Mouse (Mus musculus) embryonic facial prominence, embryonic 12.5 days (tissue): Measurements from ENCODE around the gene Gemin7. TPM values are rescaled to one million over a fixed set of nuclear protein-coding genes. Genes with fewer than 3 reads are reported as not detected.

Source experiments
- ATAC-seq: fragments of 200-750 bp; cut with Nextera tagmentation; 2 replicates; pipeline ENCODE4 v1.8.0; 2017; ENCODE audit not compliant: insufficient number of reproducible peaks, insufficient read depth, low FRiP score, low TSS enrichment
- H3K27ac ChIP-seq: fragments of 300-500 bp; sonication (generic); 2 replicates; pipeline ENCODE4 v1.5.1; 2016; ENCODE audit warnings: mild to moderate bottlenecking
- H3K27me3 ChIP-seq: fragments of 300-500 bp; sonication (generic); 2 replicates; pipeline ENCODE4 v1.6.1; 2016; ENCODE audit warnings: mild to moderate bottlenecking, moderate library complexity
- H3K36me3 ChIP-seq: fragments of 300-500 bp; sonication (generic); 2 replicates; pipeline ENCODE4 v1.6.1; 2016; ENCODE audit warnings: mild to moderate bottlenecking
- H3K4me1 ChIP-seq: fragments of 300-500 bp; sonication (generic); 2 replicates; pipeline ENCODE4 v1.6.1; 2016
- H3K4me2 ChIP-seq: fragments of 300-500 bp; sonication (generic); replicated peaks from 2 replicates; pipeline ENCODE4 v1.6.1; 2016; ENCODE audit warnings: mild to moderate bottlenecking, moderate library complexity
- H3K4me3 ChIP-seq: fragments of 300-500 bp; sonication (generic); 2 replicates; pipeline ENCODE4 v1.5.1; 2016; ENCODE audit warnings: mild to moderate bottlenecking
- H3K9ac ChIP-seq: fragments of 300-500 bp; sonication (generic); 2 replicates; pipeline ENCODE4 v1.6.1; 2016; ENCODE audit warnings: mild to moderate bottlenecking, moderate library complexity
- H3K9me3 ChIP-seq: fragments of 300-500 bp; sonication (generic); 2 replicates; pipeline ENCODE4 v1.6.1; 2016; ENCODE audit warnings: mild to moderate bottlenecking, moderate library complexity
- WGBS: fragments of 180-500 bp; shearing (Covaris S2); methylation state at CpG from one replicate; pipeline ENCODE4 v1.1.7; 2016; 5-methylcytosine and 5-hydroxymethylcytosine counted together
- polyA plus RNA-seq: library from polyadenylated mRNA; unstranded; fragments of >200 nt; fragmentation: Nextera tagmentation; extraction: Ambion mirVana; gene quantifications from 2 replicates; pipeline ENCODE4 v1.2.1, GENCODE M21; 2016

Gemin7 gene
- polyA plus RNA-seq, 1 experiment from 2014 or later, result 150 TPM

- H3K4me3 ChIP-seq, result peak overlapping the region; percentile 43
- no peak for ATAC-seq
- H3K4me1 ChIP-seq, result peaks cover 26% of the 10 kb centered on the region
- H3K9ac ChIP-seq, result no peak overlapping the region; the same call in 1 of the 2 replicates
- H3K4me2 ChIP-seq, result peak overlapping the region; percentile 82
- H3K36me3 ChIP-seq, result no peaks in the 10 kb centered on the region
- 17% methylated on average over 72 of the region's 72 CpGs for WGBS
- H3K27me3 ChIP-seq, result peaks cover 82% of the 10 kb centered on the region
- 0 out of 2 replicates have a peak, but pooled peaks cover 2% of the 10 kb centered on the region for H3K9me3 ChIP-seq
- no peak overlapping the region for H3K27ac ChIP-seq
These were observed 54.2 kb downstream of the Gemin7 start for GRCm38 (mm10) chr7:19523017-19523756.

GRCm38 (mm10) chr7:19520032-19520431 is 57.4 kb downstream of the Gemin7 start:
- Histone ChIP-seq H3K4me1 (peaks cover 30% of the 10 kb centered on the region), H3K27me3 (peaks cover 87% of the 10 kb centered on the region), H3K9me3 (0 out of 2 replicates have a peak, but pooled peaks cover 2% of the 10 kb centered on the region), H3K4me3 (peak overlapping the region; percentile 23), H3K27ac (no peak overlapping the region), H3K36me3 (no peaks in the 10 kb centered on the region), H3K9ac (peak overlapping the region; percentile 33; the same call in 1 of the 2 replicates), H3K4me2 (peak overlapping the region; percentile 45)
- no peak for ATAC-seq
- WGBS, result 7% methylated on average over 23 of the region's 23 CpGs

- Histone ChIP-seq H3K27ac (no peak within 1 kb of the TSS), H3K27me3 (peaks cover 65% of the 10 kb centered on the region), H3K4me1 (peaks cover 13% of the 10 kb centered on the region), H3K9me3 (0 out of 2 replicates have a peak, but pooled peaks cover 2% of the 10 kb centered on the region), H3K4me2 (peak within 1 kb of the TSS; percentile 45), H3K36me3 (no peaks in the 10 kb centered on the region), H3K9ac (peak within 1 kb of the TSS; percentile 32; the same call in 1 of the 2 replicates), H3K4me3 (0 out of 2 replicates have a peak within 1 kb of the TSS, but pooled peaks have one; percentile 14)
- no peak for ATAC-seq
- WGBS, result 7% methylated on average over 25 of the region's 29 CpGs
These were observed 59.6 kb downstream of the Gemin7 start, which contains the start of gene Nkpd1 for GRCm38 (mm10) chr7:19517652-19518365. TSS of gene Nkpd1 (plus strand) at chr7:19517838.

Other genes starting within 250 kb of the Gemin7 start
- gene Ercc1, start 232.8 kb downstream of the Gemin7 start, polyA plus RNA-seq, result 92.3 and 94.5 TPM in 2 replicates
- gene Cd3eap, start 218.1 kb downstream of the Gemin7 start, polyA plus RNA-seq, result 27.1 and 28.0 TPM in 2 replicates
- 7.3 and 8.1 TPM in 2 replicates for gene Ppp1r13l, start 217.8 kb downstream of the Gemin7 start, polyA plus RNA-seq
- 19.9 and 23.2 TPM in 2 replicates for gene Ercc2, start 195.6 kb downstream of the Gemin7 start, polyA plus RNA-seq
- gene Klc3, start 173.5 kb downstream of the Gemin7 start, polyA plus RNA-seq, result 10.6 and 10.7 TPM in 2 replicates
- 0.52 TPM in 1 of 2 replicates, not detected in the other for gene Ckm, start 172.8 kb downstream of the Gemin7 start, polyA plus RNA-seq
- 16.3 and 17.9 TPM in 2 replicates for gene Mark4, start 118.8 kb downstream of the Gemin7 start, polyA plus RNA-seq
- 1.0 and 1.8 TPM in 2 replicates for gene Exoc3l2, start 114.3 kb downstream of the Gemin7 start, polyA plus RNA-seq
- gene Bloc1s3, start 69.2 kb downstream of the Gemin7 start, polyA plus RNA-seq, result 4.1 and 4.6 TPM in 2 replicates
- 61.7 and 63.5 TPM in 2 replicates for gene Trappc6a, start 69.2 kb downstream of the Gemin7 start, polyA plus RNA-seq
- gene Nkpd1, start 59.8 kb downstream of the Gemin7 start, polyA plus RNA-seq, result 0.06 TPM in 1 of 2 replicates, not detected in the other
- gene Ppp1r37, start 14.5 kb downstream of the Gemin7 start, polyA plus RNA-seq, result 36.0 and 40.6 TPM in 2 replicates
- 0.17 and 0.36 TPM in 2 replicates for gene Zfp296, start 308 bp downstream of the Gemin7 start, polyA plus RNA-seq
- gene Clasrp, start 26.9 kb upstream of the Gemin7 start, polyA plus RNA-seq, result 72.7 and 80.7 TPM in 2 replicates
- gene Relb, start 51.8 kb upstream of the Gemin7 start, polyA plus RNA-seq, result 8.0 and 8.5 TPM in 2 replicates
- 93.9 and 95.0 TPM in 2 replicates for gene Clptm1, start 87.4 kb upstream of the Gemin7 start, polyA plus RNA-seq
- 0.74 and 0.83 TPM in 2 replicates for gene Apoc2, start 100.3 kb upstream of the Gemin7 start, polyA plus RNA-seq
- not detected in 2 replicates for gene Gm44805, start 103.8 kb upstream of the Gemin7 start, polyA plus RNA-seq
- not detected in 2 replicates for gene Apoc4, start 103.9 kb upstream of the Gemin7 start, polyA plus RNA-seq
- gene Apoc1, start 115.1 kb upstream of the Gemin7 start, polyA plus RNA-seq, result 6.1 and 6.4 TPM in 2 replicates
- gene Apoe, start 121.6 kb upstream of the Gemin7 start, polyA plus RNA-seq, result 200 and 220 TPM in 2 replicates
- gene Tomm40, start 137.8 kb upstream of the Gemin7 start, polyA plus RNA-seq, result 163 and 174 TPM in 2 replicates
- 95.3 and 97.6 TPM in 2 replicates for gene Nectin2, start 172.9 kb upstream of the Gemin7 start, polyA plus RNA-seq
- gene Bcam, start 193.4 kb upstream of the Gemin7 start, polyA plus RNA-seq, result 62.3 and 69.1 TPM in 2 replicates
- 4.4 and 4.8 TPM in 2 replicates for gene Cblc, start 219.2 kb upstream of the Gemin7 start, polyA plus RNA-seq
- 2.2 TPM in 2 replicates for gene Bcl3, start 245.2 kb upstream of the Gemin7 start, polyA plus RNA-seq